Mouse (Mus musculus): ENCODE measurements around the gene B3gnt6.

Gene B3gnt6

GRCm38 (mm10) chr7:98176322-98177070, 22.8 kb downstream of the B3gnt6 start:
- no peak for DNase-seq

GRCm38 (mm10) chr7:98174883-98175755, 24.2 kb downstream of the B3gnt6 start:
- no peak for DNase-seq

- no peak for DNase-seq
Observed at GRCm38 (mm10) chr7:98173408-98173807, 25.9 kb downstream of the B3gnt6 start.

GRCm38 (mm10) chr7:98172661-98173060, 26.6 kb downstream of the B3gnt6 start:
- DNase-seq, result no peak

GRCm38 (mm10) chr7:98171141-98172073, 27.9 kb downstream of the B3gnt6 start:
- DNase-seq, result no peak

- DNase-seq, result peak; percentile 41 to 43
Observed at GRCm38 (mm10) chr7:98164999-98165528, 34.2 kb downstream of the B3gnt6 start.

- DNase-seq, result no peak
Observed at GRCm38 (mm10) chr7:98164382-98164998, 34.8 kb downstream of the B3gnt6 start.

- DNase-seq, result no peak
Observed at GRCm38 (mm10) chr7:98163700-98164099, 35.6 kb downstream of the B3gnt6 start.

- DNase-seq, result no peak
Observed at GRCm38 (mm10) chr7:98162239-98162638, 37.0 kb downstream of the B3gnt6 start.

- DNase-seq, result no peak
Observed at GRCm38 (mm10) chr7:98160041-98160740, 39.1 kb downstream of the B3gnt6 start.

- no peak for DNase-seq
Observed at GRCm38 (mm10) chr7:98158481-98158880, 40.8 kb downstream of the B3gnt6 start.

GRCm38 (mm10) chr7:98157636-98158332, 41.5 kb downstream of the B3gnt6 start:
- DNase-seq, result no peak

- DNase-seq, result no peak
Observed at GRCm38 (mm10) chr7:98156280-98156665, 43.0 kb downstream of the B3gnt6 start.

GRCm38 (mm10) chr7:98155546-98156279, 43.6 kb downstream of the B3gnt6 start:
- DNase-seq, result peak in 1 of 2 experiments; percentile 62

GRCm38 (mm10) chr7:98153892-98154291, 45.4 kb downstream of the B3gnt6 start:
- no peak for DNase-seq

GRCm38 (mm10) chr7:98153345-98153744, 45.9 kb downstream of the B3gnt6 start:
- no peak for DNase-seq

- no peak for DNase-seq
Observed at GRCm38 (mm10) chr7:98152400-98152799, 46.9 kb downstream of the B3gnt6 start.

- no peak for DNase-seq
Observed at GRCm38 (mm10) chr7:98150525-98150924, 48.8 kb downstream of the B3gnt6 start.

GRCm38 (mm10) chr7:98149802-98150201, 49.5 kb downstream of the B3gnt6 start:
- DNase-seq, result no peak

Data from spleen, adult 18-20 months (tissue).